Mouse (Mus musculus) lung, adult 2 months (tissue): ENCODE data around the gene Kri1.

Experiments
- CTCF ChIP-seq: fragments of 200-500 bp; IDR thresholded peaks from 2 replicates; pipeline ENCODE4 v1.5.1; 2011; ENCODE audit warnings: mild to moderate bottlenecking, low read length, control low read depth; ENCODE audit not compliant: insufficient read depth
- POLR2A ChIP-seq: fragments of 200-500 bp; IDR thresholded peaks from 2 replicates; pipeline ENCODE4 v1.6.1; 2011; ENCODE audit warnings: low read depth, mild to moderate bottlenecking, control low read depth, low read length, borderline replicate concordance; ENCODE audit errors: extremely low read depth

DNA sequence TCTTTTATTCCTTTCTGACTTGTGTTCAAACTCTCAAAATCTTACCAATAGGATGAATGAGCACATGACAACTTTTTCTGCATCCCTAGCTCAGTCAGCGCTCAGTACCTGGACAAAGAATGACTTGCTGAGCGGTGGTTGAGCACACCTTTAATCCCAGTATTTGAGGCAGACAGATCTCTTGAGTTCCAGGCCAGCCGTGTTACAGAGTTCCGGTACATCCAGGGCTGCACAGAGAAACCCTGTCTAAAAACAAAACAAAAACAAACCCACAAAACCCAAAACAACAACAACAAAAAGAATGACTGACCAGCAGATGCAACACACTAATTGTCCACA lies 32.5 kb upstream of the Kri1 start:
- TF ChIP-seq POLR2A: no peak
- no peak for TF ChIP-seq CTCF
